Mouse (Mus musculus) pancreas, adult 10 weeks (tissue): ENCODE results near the gene Elp6. TPM values are rescaled to one million over a fixed set of nuclear protein-coding genes. Genes with fewer than 3 reads are reported as not detected.

ENCODE experiments used
- polyA plus RNA-seq: library from polyadenylated mRNA; stranded (reverse); fragments of 350-450 nt; fragmentation: Illumina TruSeq; extraction: RNeasy Lipid Tissue Mini Kit (QIAGEN cat#74804); gene quantifications from one replicate; pipeline ENCODE4 v1.2.3, GENCODE M21; 2015; ENCODE audit warnings: low read depth, low replicate concordance; ENCODE audit not compliant: insufficient read depth

Elp6 gene
- 2.8 TPM for polyA plus RNA-seq

DNA sequence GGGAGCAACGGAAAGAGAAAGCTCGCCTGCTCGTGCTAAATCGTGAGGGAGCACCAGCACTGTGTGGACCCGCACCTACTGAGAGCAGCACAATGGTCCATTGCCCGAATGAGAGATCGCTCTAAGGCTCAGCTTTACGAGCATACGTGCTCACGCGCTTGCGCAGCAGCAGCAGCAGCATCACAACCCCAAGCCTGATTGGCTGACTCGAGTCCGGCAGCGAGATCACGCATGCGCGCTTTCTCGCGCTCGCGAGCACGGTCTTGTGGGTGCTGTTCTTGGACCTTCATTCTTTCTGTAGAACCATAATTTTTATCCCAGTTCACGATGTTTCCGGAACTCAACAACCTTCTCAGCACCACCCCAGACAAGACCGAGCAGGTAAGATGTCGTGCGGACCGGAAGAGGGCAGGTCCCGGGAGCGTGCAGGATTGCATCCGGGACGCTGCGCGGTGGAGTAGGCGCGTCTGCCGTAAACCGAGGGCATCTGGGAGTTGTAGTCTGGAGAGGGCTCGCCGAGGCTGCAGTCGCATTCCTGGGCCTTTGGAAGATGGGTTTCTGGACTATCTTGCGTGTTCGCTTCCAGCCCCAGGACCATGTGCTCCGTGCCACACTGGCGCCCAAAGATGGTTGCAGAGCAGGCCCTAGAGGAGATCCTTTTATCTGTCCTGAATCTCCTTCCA is at the start of gene Elp6:
Elp6 (plus strand) TSS at position 205 of the 683 bp plus-strand sequence.

DNA sequence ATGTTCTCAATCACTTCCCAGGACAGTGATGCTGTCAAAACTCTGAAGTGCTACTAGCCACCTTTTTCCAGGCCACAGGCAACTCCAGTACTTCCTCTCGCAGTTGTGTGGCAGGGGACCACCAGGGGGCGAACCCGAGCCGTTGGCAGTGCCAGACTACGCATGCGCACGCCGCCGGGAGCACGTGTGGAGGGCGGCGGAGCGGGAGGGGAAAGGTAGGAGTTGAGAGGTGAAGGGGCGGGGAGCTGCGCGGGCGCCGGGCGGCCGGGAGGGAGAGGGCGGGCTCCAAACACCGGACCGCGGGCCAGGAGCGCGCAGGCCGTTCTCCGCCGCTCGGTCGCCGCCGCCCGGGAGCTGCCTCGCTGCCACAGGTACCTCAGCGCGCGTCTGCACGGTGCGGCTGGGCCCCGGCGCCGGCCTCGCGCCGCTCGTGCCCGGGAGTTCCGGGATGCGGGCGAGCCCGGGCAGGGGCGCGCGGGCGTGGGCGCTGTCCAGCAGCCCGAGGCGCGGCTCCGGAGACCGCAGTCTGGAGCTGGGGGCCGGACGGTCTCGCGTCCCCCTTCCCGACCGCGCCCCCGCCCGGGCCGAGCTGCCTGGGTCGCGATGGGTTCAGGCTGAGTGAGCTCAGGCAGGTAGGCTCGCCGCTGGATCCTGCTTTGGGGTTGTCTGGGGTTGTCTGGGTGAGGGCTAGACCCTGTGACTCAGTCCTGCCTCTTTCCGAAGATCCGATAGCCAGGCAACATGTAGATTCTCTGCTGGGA is 28.3 kb downstream of the Elp6 start, which contains the start of gene Scap:
Scap (plus strand) TSS at position 154 of the 761 bp plus-strand sequence.

Other genes with a start within 250 kb of the Elp6 start
- gene Smarcc1, start 187.5 kb upstream of the Elp6 start, polyA plus RNA-seq: 7.1 TPM
- gene Dhx30, start 187.3 kb upstream of the Elp6 start, polyA plus RNA-seq: 33.1 TPM
- gene Cspg5, start 61.4 kb upstream of the Elp6 start, polyA plus RNA-seq: not detected
- 11.1 TPM for gene Scap, start 28.1 kb downstream of the Elp6 start, polyA plus RNA-seq
- gene Ptpn23, start 103.0 kb downstream of the Elp6 start, polyA plus RNA-seq: 12.0 TPM
- not detected for gene Ngp, start 114.6 kb downstream of the Elp6 start, polyA plus RNA-seq
- gene Klhl18, start 171.5 kb downstream of the Elp6 start, polyA plus RNA-seq: 3.0 TPM
- 0.39 TPM for gene Kif9, start 171.8 kb downstream of the Elp6 start, polyA plus RNA-seq
- gene Setd2, start 227.4 kb downstream of the Elp6 start, polyA plus RNA-seq: 24.7 TPM